Mouse (Mus musculus) ES-Bruce4 (cell line): ENCODE results near the gene Myh6.

Experiments
- CTCF ChIP-seq: IDR thresholded peaks from one replicate; pipeline ENCODE4 v1.8.1; 2011; ENCODE audit warnings: low read depth, low read length
- EP300 ChIP-seq: IDR thresholded peaks from 2 replicates; pipeline ENCODE4 v1.6.1; 2011; ENCODE audit warnings: low read depth, low read length; ENCODE audit not compliant: insufficient read depth
- POLR2A ChIP-seq: IDR thresholded peaks from one replicate; pipeline ENCODE4 v1.8.1; 2011; ENCODE audit warnings: low read length; ENCODE audit not compliant: insufficient read depth

DNA sequence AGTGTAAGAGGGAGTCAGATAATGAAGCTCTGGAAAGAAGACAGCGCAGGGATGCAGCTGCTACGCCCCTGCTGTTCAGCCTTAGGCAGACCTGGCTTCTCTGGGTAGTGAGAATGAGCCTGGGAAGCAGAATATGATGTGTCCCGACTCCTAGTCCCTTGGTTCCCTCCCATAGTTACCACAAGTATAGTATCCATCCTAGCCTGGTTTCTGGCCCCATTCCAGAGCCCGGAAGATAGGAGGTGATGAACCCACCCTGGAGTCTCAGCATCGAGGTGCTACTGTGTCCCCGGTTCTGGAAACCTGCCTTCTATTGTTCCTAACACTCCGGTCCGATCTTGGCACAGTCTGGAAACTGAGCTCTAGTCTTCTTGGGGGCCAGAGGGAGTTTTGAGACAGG lies 41.7 kb upstream of the Myh6 start:
- TF ChIP-seq CTCF (no peak), POLR2A (no peak), EP300 (no peak)
